Mouse (Mus musculus) cerebellum, postnatal 14 days (tissue): ENCODE data around the gene Tmem116.

ENCODE experiments used
- DNase-seq, 2 experiments: peaks; one replicate each; pipeline ENCODE4 v3.0.0; 2021; ENCODE audit warnings: mixed read lengths in 2 of 2

Tmem116 gene

GRCm38 (mm10) chr5:121543370-121543769, 91.7 kb downstream of the Tmem116 start:
- DNase-seq: no peak

DNA sequence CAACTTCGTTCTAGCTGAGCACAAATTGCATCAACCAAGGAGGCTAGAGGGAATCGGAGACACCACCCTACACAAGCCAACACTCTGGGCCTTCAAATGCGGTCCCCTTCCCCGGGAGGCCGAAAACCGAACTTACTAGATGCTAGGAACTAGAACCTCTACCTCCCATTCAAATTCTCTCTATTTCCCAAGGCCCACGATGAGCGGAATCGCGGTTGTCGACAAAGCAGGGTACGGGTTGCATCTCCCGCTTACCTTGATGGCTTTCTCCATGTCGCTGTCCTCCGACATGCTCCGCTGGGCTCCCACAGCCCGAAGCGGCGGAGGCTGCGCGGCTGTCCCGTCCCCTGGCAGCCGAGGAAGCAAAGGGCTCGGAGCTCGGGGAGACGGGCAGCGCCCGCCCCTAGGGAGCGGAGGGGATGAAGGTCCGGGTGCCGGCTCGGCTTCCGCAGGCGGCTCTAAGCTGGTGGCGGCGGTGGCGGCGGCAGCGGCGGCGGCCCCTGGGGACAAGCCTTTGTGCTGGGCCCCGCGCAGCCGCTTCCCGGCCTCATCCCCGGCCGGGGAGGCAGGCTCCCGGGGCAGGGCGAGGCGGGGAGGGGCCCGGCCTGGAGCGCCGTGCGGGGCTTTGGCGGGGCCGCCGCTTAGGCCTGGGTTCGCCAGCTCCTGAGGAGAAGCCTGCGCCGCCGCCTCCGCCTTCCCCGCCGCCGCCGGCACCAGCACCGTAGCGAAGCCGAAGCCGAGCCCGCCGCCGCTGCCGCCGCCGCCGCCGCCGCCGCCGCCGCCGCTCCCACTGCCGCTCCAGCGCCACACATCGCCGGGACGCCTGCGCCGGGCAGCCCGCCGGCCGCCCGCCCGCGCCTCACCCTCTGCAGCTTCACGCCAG, 93.5 kb downstream of the Tmem116 start, which contains the start of the genes Adam1a and Gm42878:
TSS of gene Adam1a (minus strand) at position 573 of the 883 bp plus-strand sequence.
TSS of gene Gm42878 (minus strand) at position 573 of the 883 bp plus-strand sequence.
- DNase-seq: peak in 1 of 2 experiments; percentile 56

DNA sequence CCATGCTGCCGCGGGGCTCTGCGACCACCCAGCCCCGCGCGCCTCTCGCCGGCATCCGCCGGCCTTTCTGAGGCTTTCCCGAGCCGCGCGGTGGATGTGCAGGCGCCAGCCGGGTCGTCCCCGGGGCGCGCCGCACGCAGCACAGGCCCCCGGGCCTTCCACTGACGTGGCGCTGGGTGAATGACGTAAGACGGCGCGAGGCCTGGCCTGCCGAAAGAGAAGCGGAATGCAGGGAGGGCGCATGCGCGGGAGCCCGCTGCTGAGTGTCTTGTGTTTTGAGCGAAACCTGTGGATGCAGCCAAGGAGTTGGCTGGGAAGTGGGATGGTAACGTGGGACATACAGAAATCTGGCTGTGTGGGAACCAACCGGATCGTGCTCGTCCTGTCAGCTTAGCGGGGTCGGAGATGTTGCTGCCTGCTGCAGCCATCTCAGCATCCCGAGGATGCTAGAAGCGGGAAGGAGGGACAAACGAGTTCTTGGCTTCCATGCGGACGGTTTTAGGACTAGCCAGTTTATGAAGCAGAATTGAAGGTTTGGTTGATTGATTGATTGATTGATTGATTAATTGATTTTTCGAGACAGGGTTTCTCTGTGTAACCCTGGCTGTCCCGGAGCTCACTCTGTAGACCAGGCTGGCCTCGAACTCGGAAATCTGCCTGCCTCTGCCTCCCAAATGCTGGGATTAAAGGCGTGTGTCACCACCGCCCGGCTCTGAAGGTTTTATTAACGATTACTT, 94.3 kb downstream of the Tmem116 start, which contains the start of gene Mapkapk5:
TSS of gene Mapkapk5 (minus strand) at position 113 of the 737 bp plus-strand sequence.
- DNase-seq: peak; percentile 99

DNA sequence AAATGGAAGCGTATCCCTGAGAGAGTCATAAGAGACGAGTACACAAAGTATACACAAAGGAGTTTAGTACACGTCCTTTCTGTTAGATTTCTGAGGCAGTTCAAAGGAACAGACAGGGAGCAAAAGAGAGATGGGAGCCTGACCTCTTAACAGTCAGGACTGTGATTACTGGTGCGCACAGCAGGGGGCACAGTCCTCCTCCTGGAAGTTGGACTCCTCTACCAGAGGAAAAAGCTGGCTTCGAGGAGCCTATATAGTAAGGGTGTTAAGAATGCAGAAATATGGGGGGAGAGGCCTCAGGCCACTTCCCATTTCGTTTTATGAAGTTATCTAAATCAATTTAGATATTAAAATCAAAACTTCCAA, 94.8 kb downstream of the Tmem116 start:
- peak; percentile 42 to 68 for DNase-seq

DNA sequence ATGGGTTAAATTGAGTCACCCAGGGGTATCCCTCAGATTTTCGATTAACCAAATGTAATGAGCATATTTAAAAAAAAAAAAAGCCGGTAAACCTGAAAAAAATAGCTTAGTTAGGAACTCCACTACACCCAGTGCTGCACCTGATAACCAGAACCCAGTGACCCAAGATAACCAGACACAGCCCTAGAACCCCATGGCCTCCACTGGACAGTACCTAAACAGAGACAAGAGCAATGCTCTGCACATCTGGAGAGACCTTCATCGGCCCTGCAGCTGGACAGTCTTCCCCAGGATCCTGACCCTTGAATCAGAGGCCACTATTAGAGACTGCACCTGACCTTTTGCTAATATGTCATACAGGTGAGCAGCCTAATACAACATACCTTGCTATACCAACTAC, 95.4 kb downstream of the Tmem116 start:
- DNase-seq: no peak

GRCm38 (mm10) chr5:121549196-121549595, 97.5 kb downstream of the Tmem116 start:
- peak; percentile 14 to 25 for DNase-seq

DNA sequence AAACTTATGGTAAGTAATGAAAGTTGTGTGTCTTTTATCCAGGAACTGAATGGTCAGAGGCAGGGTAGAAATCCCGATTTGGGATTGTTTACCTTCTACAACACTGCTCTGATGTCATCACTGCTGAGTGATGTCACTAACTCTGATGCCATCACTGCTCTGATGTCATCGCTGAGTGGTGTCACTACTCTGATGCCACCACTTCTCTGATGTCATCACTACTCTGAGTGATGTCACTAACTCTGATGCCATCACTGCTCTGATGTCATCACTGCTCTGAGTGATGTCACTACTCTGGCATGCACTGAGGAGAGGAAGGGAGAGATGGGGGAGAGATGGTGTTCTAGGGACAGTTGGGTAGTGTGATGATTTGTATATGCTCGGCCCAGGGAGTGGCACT, 110.7 kb downstream of the Tmem116 start:
- DNase-seq: no peak

- peak; percentile 74 to 87 for DNase-seq
Observed at GRCm38 (mm10) chr5:121564468-121564895, 112.8 kb downstream of the Tmem116 start.

GRCm38 (mm10) chr5:121566035-121566681, 114.5 kb downstream of the Tmem116 start:
- no peak for DNase-seq

DNA sequence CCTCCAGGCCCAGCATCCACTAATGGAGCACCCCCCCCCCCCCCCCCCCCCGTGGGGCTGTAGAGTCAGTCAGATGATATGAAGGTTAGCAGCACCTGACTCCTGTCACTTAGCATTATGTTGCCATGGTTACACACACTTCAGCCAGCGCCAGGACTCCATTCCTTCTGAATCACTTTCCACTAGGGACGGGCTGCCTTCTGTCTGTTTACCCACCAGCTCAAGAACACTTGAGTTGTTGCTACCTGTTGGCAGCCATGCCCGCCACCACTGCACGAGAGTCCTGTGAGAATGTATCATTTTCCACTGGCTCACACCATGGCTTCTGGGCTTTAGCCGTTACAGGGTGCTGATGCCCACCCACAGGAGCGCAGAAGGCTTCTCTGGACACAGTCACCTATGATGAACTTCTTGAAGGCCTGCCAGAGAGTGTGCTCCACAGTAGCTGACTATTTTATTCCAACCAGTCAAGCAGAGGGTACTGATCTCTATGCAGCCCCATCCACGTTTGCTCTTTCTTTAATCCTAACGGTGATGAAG, 118.3 kb downstream of the Tmem116 start:
- no peak for DNase-seq

GRCm38 (mm10) chr5:121570787-121571186, 119.1 kb downstream of the Tmem116 start:
- no peak for DNase-seq
